Mouse (Mus musculus) midbrain, embryonic 13.5 days (tissue): Measurements from ENCODE around the gene Prpsap2. TPM values are rescaled to one million over a fixed set of nuclear protein-coding genes. Genes with fewer than 3 reads are reported as not detected.

Source experiments
- ATAC-seq: fragments of 200-750 bp; cut with Nextera tagmentation; 2 replicates; pipeline ENCODE4 v1.8.0; 2017; ENCODE audit warnings: mild to moderate bottlenecking, moderate TSS enrichment, moderate library complexity
- H3K27ac ChIP-seq: fragments of 300-500 bp; sonication (generic); 2 replicates; pipeline ENCODE4 v1.5.1; 2015; ENCODE audit warnings: inconsistent platforms, mild to moderate bottlenecking, moderate library complexity
- H3K27me3 ChIP-seq: fragments of 300-500 bp; sonication (generic); 2 replicates; pipeline ENCODE4 v1.6.1; 2015; ENCODE audit warnings: mild to moderate bottlenecking, inconsistent platforms
- H3K36me3 ChIP-seq: fragments of 300-500 bp; sonication (generic); 2 replicates; pipeline ENCODE4 v1.6.1; 2015; ENCODE audit warnings: mild to moderate bottlenecking, inconsistent platforms
- H3K4me1 ChIP-seq: fragments of 300-500 bp; sonication (generic); replicated peaks from 2 replicates; pipeline ENCODE4 v1.6.1; 2015; ENCODE audit warnings: inconsistent platforms
- H3K4me2 ChIP-seq: fragments of 300-500 bp; sonication (generic); replicated peaks from 2 replicates; pipeline ENCODE4 v1.6.1; 2015; ENCODE audit warnings: moderate library complexity, mild to moderate bottlenecking, inconsistent platforms
- H3K4me3 ChIP-seq: fragments of 300-500 bp; sonication (generic); replicated peaks from 2 replicates; pipeline ENCODE4 v1.5.1; 2015; ENCODE audit warnings: mild to moderate bottlenecking, inconsistent platforms
- H3K9ac ChIP-seq: fragments of 300-500 bp; sonication (generic); replicated peaks from 2 replicates; pipeline ENCODE4 v1.6.1; 2015; ENCODE audit warnings: mild to moderate bottlenecking, inconsistent platforms
- H3K9me3 ChIP-seq: fragments of 300-500 bp; sonication (generic); 2 replicates; pipeline ENCODE4 v1.6.1; 2016; ENCODE audit warnings: mild to moderate bottlenecking, inconsistent platforms
- WGBS: fragments of 180-500 bp; shearing (Covaris S2); methylation state at CpG from one replicate; pipeline ENCODE4 v1.1.7; 2015; 5-methylcytosine and 5-hydroxymethylcytosine counted together
- polyA plus RNA-seq: library from polyadenylated mRNA; unstranded; fragments of >200 nt; fragmentation: Nextera tagmentation; extraction: Ambion mirVana; gene quantifications from 2 replicates; pipeline ENCODE4 v1.2.1, GENCODE M21; 2015

Gene Prpsap2
- polyA plus RNA-seq, 1 experiment from 2014 or later: 61.5 TPM

GRCm38 (mm10) chr11:61714346-61715117, 47.4 kb downstream of the Prpsap2 start:
- no peak overlapping the region for H3K4me2 ChIP-seq

GRCm38 (mm10) chr11:61713157-61713855, 48.6 kb downstream of the Prpsap2 start:
- Histone ChIP-seq H3K27me3 (0 out of 2 replicates have a peak, but pooled peaks cover 4% of the 10 kb centered on the region), H3K4me3 (no peak overlapping the region), H3K4me2 (no peak overlapping the region), H3K9me3 (no peaks in the 10 kb centered on the region), H3K36me3 (no peaks in the 10 kb centered on the region), H3K4me1 (peaks cover 3% of the 10 kb centered on the region; the same call in 1 of the 2 replicates), H3K9ac (no peak overlapping the region), H3K27ac (no peak overlapping the region)
- 61% methylated on average over 15 of the region's 15 CpGs for WGBS
- no peak for ATAC-seq

More at GRCm38 (mm10) chr11:61714346-61715117, 47.4 kb downstream of the Prpsap2 start:
- H3K9ac ChIP-seq: no peak overlapping the region
- peaks cover 3% of the 10 kb centered on the region; the same call in 1 of the 2 replicates for H3K4me1 ChIP-seq
- peak; percentile 88 for ATAC-seq
- 47% methylated on average over 11 of the region's 11 CpGs for WGBS
- no peak overlapping the region for H3K4me3 ChIP-seq
- H3K27me3 ChIP-seq: 0 out of 2 replicates have a peak, but pooled peaks cover 4% of the 10 kb centered on the region
- no peaks in the 10 kb centered on the region for H3K36me3 ChIP-seq
- no peaks in the 10 kb centered on the region for H3K9me3 ChIP-seq
- H3K27ac ChIP-seq: no peak overlapping the region

- Histone ChIP-seq H3K9me3 (no peaks in the 10 kb centered on the region), H3K27ac (no peak overlapping the region), H3K9ac (no peak overlapping the region), H3K4me2 (no peak overlapping the region), H3K4me3 (no peak overlapping the region), H3K36me3 (no peaks in the 10 kb centered on the region), H3K27me3 (0 out of 2 replicates have a peak, but pooled peaks cover 4% of the 10 kb centered on the region), H3K4me1 (no peaks in the 10 kb centered on the region)
- ATAC-seq: no peak
- WGBS: 64% methylated on average over 3 of the region's 3 CpGs
Measured at GRCm38 (mm10) chr11:61708928-61709327, 53.0 kb downstream of the Prpsap2 start.

- Histone ChIP-seq H3K36me3 (no peaks in the 10 kb centered on the region), H3K27ac (no peak overlapping the region), H3K4me3 (no peak overlapping the region), H3K4me1 (0 out of 2 replicates have a peak, but pooled peaks cover 6% of the 10 kb centered on the region), H3K27me3 (no peaks in the 10 kb centered on the region), H3K4me2 (no peak overlapping the region), H3K9me3 (no peaks in the 10 kb centered on the region), H3K9ac (no peak overlapping the region)
- no peak for ATAC-seq
- WGBS: 66% methylated on average over 4 of the region's 4 CpGs
Measured at GRCm38 (mm10) chr11:61706232-61706631, 55.7 kb downstream of the Prpsap2 start.

- Histone ChIP-seq H3K4me3 (no peak overlapping the region), H3K4me1 (peaks cover 8% of the 10 kb centered on the region; the same call in 1 of the 2 replicates), H3K9ac (no peak overlapping the region), H3K27me3 (no peaks in the 10 kb centered on the region), H3K36me3 (no peaks in the 10 kb centered on the region), H3K9me3 (no peaks in the 10 kb centered on the region), H3K4me2 (no peak overlapping the region), H3K27ac (no peak overlapping the region)
- 95% methylated on average over 2 of the region's 2 CpGs for WGBS
- ATAC-seq: no peak
Measured at GRCm38 (mm10) chr11:61705581-61705980, 56.3 kb downstream of the Prpsap2 start.

- no peaks in the 10 kb centered on the region for H3K27me3 ChIP-seq
- WGBS: 95% methylated on average over 5 of the region's 5 CpGs
- no peak overlapping the region for H3K4me2 ChIP-seq
- peaks cover 15% of the 10 kb centered on the region for H3K4me1 ChIP-seq
- H3K36me3 ChIP-seq: no peaks in the 10 kb centered on the region
- no peak overlapping the region for H3K9ac ChIP-seq
- no peaks in the 10 kb centered on the region for H3K9me3 ChIP-seq
- no peak overlapping the region for H3K4me3 ChIP-seq
- no peak overlapping the region for H3K27ac ChIP-seq
- ATAC-seq: no peak
Measured at GRCm38 (mm10) chr11:61702494-61702893, 59.4 kb downstream of the Prpsap2 start.

- no peak for ATAC-seq
- no peaks in the 10 kb centered on the region for H3K27me3 ChIP-seq
- peaks cover 15% of the 10 kb centered on the region for H3K4me1 ChIP-seq
- H3K9me3 ChIP-seq: no peaks in the 10 kb centered on the region
- no peak overlapping the region for H3K4me3 ChIP-seq
- no peak overlapping the region for H3K4me2 ChIP-seq
- 33% methylated on average over 5 of the region's 5 CpGs for WGBS
- no peak overlapping the region for H3K27ac ChIP-seq
- H3K9ac ChIP-seq: no peak overlapping the region
- no peaks in the 10 kb centered on the region for H3K36me3 ChIP-seq
Measured at GRCm38 (mm10) chr11:61701696-61702095, 60.2 kb downstream of the Prpsap2 start.

- Histone ChIP-seq H3K27ac (no peak overlapping the region), H3K27me3 (no peaks in the 10 kb centered on the region), H3K36me3 (no peaks in the 10 kb centered on the region), H3K9me3 (no peaks in the 10 kb centered on the region), H3K9ac (no peak overlapping the region), H3K4me1 (peaks cover 15% of the 10 kb centered on the region), H3K4me3 (no peak overlapping the region), H3K4me2 (no peak overlapping the region)
- WGBS: 58% methylated on average over 4 of the region's 4 CpGs
- no peak for ATAC-seq
Measured at GRCm38 (mm10) chr11:61699933-61700332, 62.0 kb downstream of the Prpsap2 start.

GRCm38 (mm10) chr11:61699460-61699859, 62.4 kb downstream of the Prpsap2 start:
- no peaks in the 10 kb centered on the region for H3K36me3 ChIP-seq
- WGBS: 92% methylated on average over 5 of the region's 5 CpGs
- peaks cover 15% of the 10 kb centered on the region for H3K4me1 ChIP-seq
- H3K9me3 ChIP-seq: no peaks in the 10 kb centered on the region
- no peak overlapping the region for H3K4me3 ChIP-seq
- no peak for ATAC-seq
- H3K27ac ChIP-seq: no peak overlapping the region
- no peak overlapping the region for H3K9ac ChIP-seq
- H3K4me2 ChIP-seq: no peak overlapping the region
- no peaks in the 10 kb centered on the region for H3K27me3 ChIP-seq

GRCm38 (mm10) chr11:61698852-61699251, 63.0 kb downstream of the Prpsap2 start:
- Histone ChIP-seq H3K9ac (no peak overlapping the region), H3K36me3 (no peaks in the 10 kb centered on the region), H3K9me3 (no peaks in the 10 kb centered on the region), H3K4me2 (no peak overlapping the region), H3K27me3 (no peaks in the 10 kb centered on the region), H3K27ac (no peak overlapping the region), H3K4me3 (no peak overlapping the region), H3K4me1 (peaks cover 15% of the 10 kb centered on the region)
- no peak for ATAC-seq

- ATAC-seq: no peak
Measured at GRCm38 (mm10) chr11:61692996-61693395, 68.9 kb downstream of the Prpsap2 start.

GRCm38 (mm10) chr11:61687595-61687994, 74.3 kb downstream of the Prpsap2 start:
- Histone ChIP-seq H3K27me3 (peaks cover 40% of the 10 kb centered on the region), H3K9me3 (no peaks in the 10 kb centered on the region), H3K9ac (no peak overlapping the region), H3K4me2 (no peak overlapping the region), H3K4me1 (peaks cover 12% of the 10 kb centered on the region; the same call in 1 of the 2 replicates), H3K36me3 (no peaks in the 10 kb centered on the region), H3K4me3 (no peak overlapping the region), H3K27ac (no peak overlapping the region)
- no peak for ATAC-seq
- WGBS: 55% methylated on average over 2 of the region's 2 CpGs

More at GRCm38 (mm10) chr11:61692996-61693395, 68.9 kb downstream of the Prpsap2 start:
- Histone ChIP-seq H3K4me3 (no peak overlapping the region), H3K9me3 (no peaks in the 10 kb centered on the region), H3K27me3 (no peaks in the 10 kb centered on the region), H3K9ac (no peak overlapping the region), H3K27ac (no peak overlapping the region), H3K4me1 (no peaks in the 10 kb centered on the region), H3K36me3 (no peaks in the 10 kb centered on the region), H3K4me2 (no peak overlapping the region)
- 88% methylated on average over 5 of the region's 5 CpGs for WGBS
